Mouse (Mus musculus): Measurements from ENCODE around the gene Pou2f1.

The Pou2f1 gene

DNA sequence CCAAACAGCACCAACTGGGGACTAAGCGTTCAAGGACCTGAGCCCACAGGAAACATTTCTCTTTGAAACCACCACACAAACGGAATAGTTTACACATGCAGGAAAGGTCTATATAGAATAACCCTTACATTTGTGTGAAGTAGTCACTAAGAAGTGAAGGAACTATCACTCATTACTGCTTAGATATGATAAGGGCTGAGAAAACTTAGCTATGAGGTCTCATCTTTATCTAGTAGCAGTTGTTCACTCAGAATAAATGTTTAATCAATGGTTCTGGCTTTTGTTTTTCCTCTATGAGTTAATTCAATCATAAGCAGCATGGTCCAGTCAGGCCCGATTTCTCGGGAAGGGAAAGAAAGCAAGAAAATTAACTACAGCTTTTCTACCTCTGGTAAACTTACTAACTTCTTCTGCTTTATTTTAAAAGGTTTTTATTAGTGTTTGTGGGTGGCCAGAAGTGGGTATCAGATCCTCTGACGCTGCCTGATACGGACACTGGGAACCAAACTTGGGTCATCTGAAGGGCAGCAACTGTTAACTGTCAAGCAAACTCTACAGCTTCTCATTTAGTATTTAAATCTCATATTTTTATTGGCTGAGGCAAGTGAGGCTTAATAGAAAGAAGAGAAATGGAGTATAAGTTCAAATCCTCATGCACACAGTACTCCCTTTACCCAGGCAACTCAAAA lies 40.7 kb downstream of the Pou2f1 start:
- no peak for DNase-seq (ENCODE audit: low spot score in 2 of 2)

- no peak for DNase-seq (ENCODE audit: low spot score in 2 of 2)
Observed at GRCm38 (mm10) chr1:165958159-165958558, 44.3 kb downstream of the Pou2f1 start.

- no peak for DNase-seq (ENCODE audit: low spot score in 2 of 2)
Observed at GRCm38 (mm10) chr1:165948214-165948813, 54.2 kb downstream of the Pou2f1 start.

GRCm38 (mm10) chr1:165943270-165943669 lies 59.2 kb downstream of the Pou2f1 start:
- no peak for DNase-seq (ENCODE audit: low spot score in 2 of 2)

- DNase-seq (ENCODE audit: low spot score in 2 of 2) = no peak
Observed at GRCm38 (mm10) chr1:165935466-165935818, 67.0 kb downstream of the Pou2f1 start.

DNA sequence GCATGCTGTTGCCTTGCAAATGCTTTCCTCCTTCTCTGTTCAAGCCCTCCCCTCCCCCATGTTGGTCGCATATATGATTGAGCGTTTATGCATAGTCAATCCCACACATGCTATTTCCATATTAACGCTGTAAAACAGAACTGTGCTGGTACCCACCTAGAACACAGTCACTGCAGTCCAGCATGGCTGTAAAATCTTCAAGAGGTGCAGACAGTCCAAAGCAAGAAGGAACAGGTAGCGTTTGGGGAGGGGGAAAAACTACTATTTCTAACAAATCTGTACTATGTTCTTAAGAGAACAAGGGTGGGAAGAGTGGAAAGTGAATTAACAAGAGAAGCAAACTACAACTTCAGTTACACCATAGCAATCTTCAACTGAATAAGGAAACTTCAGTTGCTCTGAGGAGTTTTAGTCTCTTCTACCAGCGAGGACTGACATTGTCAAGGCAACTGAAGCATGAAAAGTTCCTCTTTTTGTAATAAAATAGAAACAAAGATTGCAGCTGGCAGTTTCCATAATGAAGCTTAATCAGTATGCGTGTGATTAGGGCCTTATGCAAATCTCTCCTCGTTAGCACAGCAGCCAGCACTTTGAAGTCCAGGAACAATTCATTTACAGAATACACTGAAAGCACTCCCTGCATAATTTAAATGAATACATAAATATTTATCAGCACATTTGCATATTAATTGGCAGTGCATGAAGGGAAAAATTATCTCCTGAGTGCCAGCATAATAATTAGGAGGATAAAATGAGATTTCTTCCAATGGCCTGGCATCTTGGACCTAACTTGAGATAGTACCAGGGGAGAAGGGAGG lies 67.6 kb downstream of the Pou2f1 start:
- no peak for DNase-seq (ENCODE audit: low spot score in 2 of 2)

DNA sequence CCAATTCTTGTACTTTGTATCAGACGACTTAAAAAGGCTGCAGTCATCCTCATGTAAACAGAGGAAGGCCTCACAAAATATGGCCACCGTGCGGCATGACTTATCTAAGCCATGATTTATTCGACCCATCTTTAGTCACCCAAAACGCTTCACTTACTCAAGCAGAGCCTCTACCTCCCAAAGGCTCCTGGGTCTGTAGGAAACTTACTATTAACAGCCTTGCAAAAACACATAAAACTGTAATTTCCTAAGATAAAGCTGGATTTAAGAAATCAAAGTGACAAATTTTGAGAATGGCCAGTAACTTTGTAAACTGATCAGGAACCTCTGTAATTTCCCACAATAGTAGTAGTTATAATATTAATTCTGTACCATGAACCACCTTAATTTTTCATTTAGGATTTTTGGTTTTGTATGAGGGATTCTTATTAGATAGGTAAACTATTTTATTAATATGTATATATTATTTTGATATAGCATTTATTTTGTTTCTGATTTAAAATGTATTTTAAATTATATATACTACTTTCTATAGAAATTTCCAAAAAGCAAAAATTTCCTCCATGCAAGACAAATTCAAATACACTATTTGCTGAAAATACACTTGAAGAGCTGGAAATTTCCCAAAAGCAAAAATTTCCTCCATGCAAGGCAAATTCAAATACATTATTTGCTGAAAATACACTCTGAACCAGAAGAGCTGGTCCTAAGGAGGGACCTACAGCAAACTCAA lies 68.4 kb downstream of the Pou2f1 start:
- no peak for DNase-seq (ENCODE audit: low spot score in 2 of 2)

- no peak for DNase-seq (ENCODE audit: low spot score in 2 of 2)
Observed at GRCm38 (mm10) chr1:165932842-165933241, 69.6 kb downstream of the Pou2f1 start.

- DNase-seq (ENCODE audit: low spot score in 2 of 2) = no peak
Observed at GRCm38 (mm10) chr1:165930510-165930909, 72.0 kb downstream of the Pou2f1 start.

- no peak for DNase-seq (ENCODE audit: low spot score in 2 of 2)
Observed at GRCm38 (mm10) chr1:165927507-165928279, 74.8 kb downstream of the Pou2f1 start.

DNA sequence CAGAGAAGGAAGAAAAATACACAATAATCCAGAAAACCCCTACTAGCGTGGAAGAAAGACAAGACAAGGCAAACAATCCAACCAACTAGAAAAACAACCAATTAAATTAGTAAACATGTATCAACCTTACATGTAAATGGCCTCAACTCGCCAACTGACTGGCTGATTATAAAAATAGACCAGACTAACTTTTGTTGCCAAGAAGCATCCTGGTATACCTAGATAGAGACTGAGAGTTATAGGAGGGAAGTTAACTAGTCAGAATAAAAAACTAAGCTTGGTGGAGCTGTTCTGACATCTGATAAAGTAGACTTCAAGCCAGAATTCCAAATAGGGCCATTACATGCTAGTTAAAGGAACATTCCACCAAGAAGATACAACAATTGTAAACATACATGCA lies 77.3 kb downstream of the Pou2f1 start:
- DNase-seq (ENCODE audit: low spot score in 2 of 2) = no peak

GRCm38 (mm10) chr1:165922488-165922887 lies 80.0 kb downstream of the Pou2f1 start:
- DNase-seq (ENCODE audit: low spot score in 2 of 2) = no peak

DNA sequence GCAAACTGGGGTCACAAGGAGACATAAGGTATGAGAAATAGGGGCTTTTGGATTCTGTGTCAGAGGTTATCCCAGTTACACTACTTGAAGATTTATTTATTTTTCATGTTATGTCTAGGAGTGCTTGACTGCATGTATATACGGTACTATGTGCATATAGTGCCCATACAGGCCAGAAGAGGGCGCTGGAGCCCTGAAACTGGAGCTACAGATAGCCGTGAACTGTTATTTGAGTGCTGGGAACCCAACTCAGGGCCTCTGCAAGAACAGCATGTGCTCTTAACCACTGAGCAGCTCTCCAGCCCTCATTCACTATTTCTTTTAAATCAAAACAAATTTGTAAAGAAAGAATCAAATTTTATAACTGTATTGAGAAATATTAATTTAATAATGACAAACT lies 81.5 kb downstream of the Pou2f1 start:
- no peak for DNase-seq (ENCODE audit: low spot score in 2 of 2)

DNA sequence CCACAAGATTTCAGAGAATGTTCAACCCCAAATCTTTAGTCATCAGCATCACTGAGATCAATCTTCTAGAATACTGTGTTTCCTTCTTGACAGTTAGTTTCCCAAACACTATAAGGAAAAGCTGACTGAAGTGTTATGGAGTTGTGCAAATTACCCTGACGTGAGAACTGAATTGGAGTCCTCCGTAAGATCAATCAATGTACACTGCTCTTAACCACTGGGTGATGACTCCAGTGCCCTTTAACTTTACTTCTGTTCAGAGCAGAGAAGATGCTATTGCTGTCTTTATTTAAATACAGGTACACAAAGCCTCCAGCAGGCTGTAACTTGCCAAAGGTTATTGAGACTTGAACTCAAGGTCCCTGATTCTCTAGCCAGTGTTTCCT lies 88.1 kb downstream of the Pou2f1 start:
- no peak for DNase-seq (ENCODE audit: low spot score in 2 of 2)

DNA sequence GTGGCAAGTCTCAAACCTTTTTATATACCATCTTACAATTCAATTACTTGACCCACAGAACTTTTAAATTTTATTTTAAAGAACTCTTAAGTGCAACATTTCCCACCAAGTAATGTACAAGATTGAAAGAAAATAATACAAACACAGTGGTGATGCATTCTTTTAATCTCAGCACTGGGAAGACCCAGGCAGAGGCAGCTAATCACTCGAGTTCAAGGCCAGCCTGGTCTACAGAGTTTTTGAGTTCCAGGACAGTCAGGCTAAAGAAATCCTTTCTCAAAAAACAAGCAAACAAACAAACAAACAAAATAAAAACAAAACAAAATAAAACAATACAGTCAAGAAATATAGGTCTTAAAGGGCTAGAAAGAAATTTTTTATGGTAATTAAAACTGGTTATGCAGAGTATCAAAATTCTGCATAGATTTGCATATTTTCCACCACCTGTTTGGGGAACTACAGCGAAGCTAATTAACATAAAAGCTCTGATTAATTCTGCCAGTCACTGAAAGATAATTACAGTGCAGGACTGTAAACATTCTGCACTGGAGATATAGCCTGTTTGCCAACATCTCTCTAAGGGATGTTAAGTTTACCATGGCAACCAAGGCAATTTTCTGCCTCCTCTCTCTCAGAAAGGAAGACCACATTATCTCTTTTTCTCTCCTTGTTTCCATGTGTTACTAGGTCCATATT lies 88.6 kb downstream of the Pou2f1 start:
- no peak for DNase-seq (ENCODE audit: low spot score in 2 of 2)

GRCm38 (mm10) chr1:165909471-165909870 lies 93.0 kb downstream of the Pou2f1 start:
- DNase-seq (ENCODE audit: low spot score in 2 of 2) = no peak

DNA sequence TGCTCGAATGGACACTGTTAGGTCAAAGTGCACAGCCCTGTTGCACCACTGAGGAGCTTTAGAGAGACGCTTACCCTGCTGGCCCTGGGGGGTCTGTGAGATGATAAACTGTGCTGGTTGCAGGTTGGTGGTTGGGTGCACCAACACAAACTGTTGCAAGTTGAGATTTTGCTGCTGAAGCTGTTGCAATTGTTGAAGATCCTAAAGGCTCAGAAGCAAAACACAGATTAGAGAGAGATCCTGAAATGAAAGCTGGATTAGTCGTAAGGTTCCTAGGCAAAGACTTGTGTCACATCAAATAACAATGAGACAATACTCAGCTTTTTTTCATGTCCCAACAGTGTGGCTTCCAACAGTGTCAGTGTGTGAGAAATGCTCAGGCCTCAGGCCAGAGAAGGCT lies 93.7 kb downstream of the Pou2f1 start:
- no peak for DNase-seq (ENCODE audit: low spot score in 2 of 2)

DNA sequence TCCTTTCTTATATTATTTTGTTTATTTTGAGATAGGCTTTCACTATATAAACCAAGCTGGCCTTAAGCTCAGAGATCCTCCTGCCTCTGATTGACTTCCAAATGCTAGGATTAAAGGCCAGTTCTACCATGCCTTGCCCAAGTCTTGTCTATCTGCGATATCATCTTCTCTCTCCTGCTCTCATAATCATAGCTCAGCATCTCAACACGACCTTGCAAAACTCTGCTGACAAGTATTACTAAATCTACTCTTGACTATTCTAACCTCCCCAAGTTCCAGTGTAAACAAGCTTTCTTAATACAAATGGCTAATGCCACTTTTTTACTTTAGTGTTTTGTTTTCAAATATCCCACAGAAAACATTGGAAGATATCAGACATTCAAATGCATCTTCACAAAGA lies 94.3 kb downstream of the Pou2f1 start:
- no peak for DNase-seq (ENCODE audit: low spot score in 2 of 2)

- DNase-seq (ENCODE audit: low spot score in 2 of 2) = no peak
Observed at GRCm38 (mm10) chr1:165903596-165903995, 98.9 kb downstream of the Pou2f1 start.

DNA sequence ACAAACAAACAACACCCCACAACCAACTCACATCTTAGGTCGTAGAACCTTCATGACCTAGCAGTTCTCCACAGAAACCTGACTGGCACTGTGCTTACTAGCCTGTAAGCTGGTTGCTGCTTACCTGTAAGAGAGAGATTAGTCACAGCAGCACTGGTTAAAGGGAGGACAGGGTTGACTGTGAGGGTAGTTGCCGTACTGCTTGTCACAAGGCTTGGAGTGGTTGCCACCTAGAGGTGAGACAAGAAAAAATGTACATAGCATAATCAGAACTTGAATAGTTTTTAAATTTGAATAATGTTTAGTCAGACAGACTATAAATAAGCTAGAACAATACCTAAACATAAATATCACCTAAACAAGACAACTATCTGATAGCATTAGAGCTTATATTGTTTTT lies 110.8 kb downstream of the Pou2f1 start:
- DNase-seq (ENCODE audit: low spot score in 2 of 2) = no peak

Measured in urinary bladder, postnatal 4 days (tissue).